Mouse (Mus musculus) megakaryocyte, adult 5-6 weeks (primary cell): Measurements from ENCODE around the gene Sf3b3. TPM values are rescaled to one million over a fixed set of nuclear protein-coding genes. Genes with fewer than 3 reads are reported as not detected.

Experiments
- ATAC-seq: 2 replicates; pipeline ENCODE4 v1.8.0; 2016; ENCODE audit warnings: mild to moderate bottlenecking, inconsistent platforms; ENCODE audit not compliant: poor library complexity, severe bottlenecking
- total RNA-seq, 2 experiments: library from RNA; stranded (forward) in 1 of 2; stranded (reverse) in 1 of 2; fragments of 153-499, 151-499 nt in 1 of 2; fragments of 221-1000, 200-1000 nt in 1 of 2; gene quantifications; 2 replicates each; pipeline versions ENCODE4 v1.2.3 to v1.2.4; 2015 to 2017

Sf3b3 gene
- total RNA-seq, 2 experiments from 2014 or later = 58.4 to 74.7 TPM

GRCm38 (mm10) chr8:110776335-110776734, 70.3 kb downstream of the Sf3b3 start:
- ATAC-seq = no peak

GRCm38 (mm10) chr8:110775721-110776120, 70.9 kb downstream of the Sf3b3 start:
- ATAC-seq = no peak

- ATAC-seq = no peak
Measured at GRCm38 (mm10) chr8:110775316-110775715, 71.3 kb downstream of the Sf3b3 start.

- no peak for ATAC-seq
Measured at GRCm38 (mm10) chr8:110774725-110775124, 71.9 kb downstream of the Sf3b3 start.

GRCm38 (mm10) chr8:110774047-110774446, 72.5 kb downstream of the Sf3b3 start:
- ATAC-seq = no peak

- no peak for ATAC-seq
Measured at GRCm38 (mm10) chr8:110772452-110772851, 74.1 kb downstream of the Sf3b3 start.

GRCm38 (mm10) chr8:110767261-110767660, 79.3 kb downstream of the Sf3b3 start:
- ATAC-seq = no peak

GRCm38 (mm10) chr8:110764671-110765070, 81.9 kb downstream of the Sf3b3 start:
- ATAC-seq = no peak

GRCm38 (mm10) chr8:110761988-110762387, 84.6 kb downstream of the Sf3b3 start:
- ATAC-seq = no peak

GRCm38 (mm10) chr8:110761185-110761584, 85.4 kb downstream of the Sf3b3 start:
- ATAC-seq = no peak

GRCm38 (mm10) chr8:110760280-110760940, 86.2 kb downstream of the Sf3b3 start:
- ATAC-seq = no peak

Other genes with a start within 250 kb of the Sf3b3 start
- gene Vac14, start 228.2 kb downstream of the Sf3b3 start, total RNA-seq (2015) = 36.1 and 37.6 TPM in 2 replicates
- 24.3 and 25.5 TPM in 2 replicates for gene Vac14, start 228.2 kb downstream of the Sf3b3 start, total RNA-seq (2017)
- 0.80 and 0.85 TPM in 2 replicates for gene Mtss1l, start 125.3 kb downstream of the Sf3b3 start, total RNA-seq (2015)
- 0.04 and 0.41 TPM in 2 replicates for gene Mtss1l, start 125.3 kb downstream of the Sf3b3 start, total RNA-seq (2017)
- not detected in 2 replicates for gene Il34, start 40.9 kb downstream of the Sf3b3 start, total RNA-seq (2015)
- not detected in 2 replicates for gene Il34, start 40.9 kb downstream of the Sf3b3 start, total RNA-seq (2017)
- 13.6 and 17.4 TPM in 2 replicates for gene Cog4, start 187 bp downstream of the Sf3b3 start, total RNA-seq (2015)
- gene Cog4, start 187 bp downstream of the Sf3b3 start, total RNA-seq (2017) = 31.8 and 35.4 TPM in 2 replicates
- gene Fuk, start 55.7 kb upstream of the Sf3b3 start, total RNA-seq (2015) = 1.5 and 3.4 TPM in 2 replicates
- gene Fuk, start 55.7 kb upstream of the Sf3b3 start, total RNA-seq (2017) = 3.7 TPM in 2 replicates
- gene St3gal2, start 73.1 kb upstream of the Sf3b3 start, total RNA-seq (2015) = 23.1 and 25.0 TPM in 2 replicates
- 15.2 and 17.0 TPM in 2 replicates for gene St3gal2, start 73.1 kb upstream of the Sf3b3 start, total RNA-seq (2017)
- 41.4 and 44.5 TPM in 2 replicates for gene Ddx19a, start 151.0 kb upstream of the Sf3b3 start, total RNA-seq (2015)
- gene Ddx19a, start 151.0 kb upstream of the Sf3b3 start, total RNA-seq (2017) = 22.4 and 32.5 TPM in 2 replicates
- 4.3 and 5.5 TPM in 2 replicates for gene Ddx19b, start 185.0 kb upstream of the Sf3b3 start, total RNA-seq (2015)
- 8.6 and 10.5 TPM in 2 replicates for gene Ddx19b, start 185.0 kb upstream of the Sf3b3 start, total RNA-seq (2017)
- gene Aars, start 186.4 kb upstream of the Sf3b3 start, total RNA-seq (2015) = 8.4 and 10.3 TPM in 2 replicates
- gene Aars, start 186.4 kb upstream of the Sf3b3 start, total RNA-seq (2017) = 26.0 and 29.3 TPM in 2 replicates
- 7.4 and 13.8 TPM in 2 replicates for gene Exosc6, start 209.6 kb upstream of the Sf3b3 start, total RNA-seq (2015)
- gene Exosc6, start 209.6 kb upstream of the Sf3b3 start, total RNA-seq (2017) = 11.3 and 13.4 TPM in 2 replicates
- not detected in 2 replicates for gene Clec18a, start 245.6 kb upstream of the Sf3b3 start, total RNA-seq (2015)
- not detected in 2 replicates for gene Clec18a, start 245.6 kb upstream of the Sf3b3 start, total RNA-seq (2017)
- gene Pdpr, start 247.8 kb upstream of the Sf3b3 start, total RNA-seq (2015) = 8.1 and 9.6 TPM in 2 replicates
- 14.9 and 18.5 TPM in 2 replicates for gene Pdpr, start 247.8 kb upstream of the Sf3b3 start, total RNA-seq (2017)